Mouse (Mus musculus): Measurements from ENCODE around the gene Cdiptos. TPM values are rescaled to one million over a fixed set of nuclear protein-coding genes. Genes with fewer than 3 reads are reported as not detected.

The Cdiptos gene
- polyA plus RNA-seq, 1 experiment from 2014 or later = 1.4 TPM

DNA sequence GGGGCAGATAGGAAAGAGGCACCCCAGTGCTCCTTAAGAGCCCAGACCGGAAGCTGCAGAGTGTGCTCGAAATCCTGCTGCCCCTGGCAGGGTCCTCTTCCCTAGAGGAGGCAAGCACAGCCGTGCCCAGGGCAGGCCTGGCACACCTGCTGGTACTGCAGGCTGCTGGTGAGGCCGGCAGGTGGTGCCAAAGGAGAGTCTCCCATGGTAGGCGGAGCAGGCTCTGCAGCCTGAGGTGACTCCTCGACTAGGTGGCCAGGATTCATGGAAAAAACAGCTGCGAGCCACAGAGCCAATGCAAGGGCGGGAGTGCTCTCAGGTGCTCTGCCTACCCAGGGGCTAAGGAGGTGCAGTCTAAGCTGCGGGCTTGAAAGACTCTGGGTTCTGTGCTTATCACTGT lies 10.4 kb upstream of the Cdiptos start:
- H3K27me3 ChIP-seq = no peaks in the 10 kb centered on the region
- no peaks in the 10 kb centered on the region for H3K9me3 ChIP-seq (replicated peaks)
- peak; percentile 66 for ATAC-seq (replicated peaks; ENCODE audit: low FRiP score)
- H3K4me3 ChIP-seq (replicated peaks) = no peak overlapping the region
- WGBS = 39% methylated on average over 9 of the region's 9 CpGs
- peaks cover 3% of the 10 kb centered on the region for H3K36me3 ChIP-seq
- H3K4me1 ChIP-seq = 0 out of 2 replicates have a peak, but pooled peaks cover 2% of the 10 kb centered on the region
- no peak overlapping the region for H3K27ac ChIP-seq
- no peak overlapping the region for H3K9ac ChIP-seq
- H3K4me2 ChIP-seq = no peak overlapping the region

DNA sequence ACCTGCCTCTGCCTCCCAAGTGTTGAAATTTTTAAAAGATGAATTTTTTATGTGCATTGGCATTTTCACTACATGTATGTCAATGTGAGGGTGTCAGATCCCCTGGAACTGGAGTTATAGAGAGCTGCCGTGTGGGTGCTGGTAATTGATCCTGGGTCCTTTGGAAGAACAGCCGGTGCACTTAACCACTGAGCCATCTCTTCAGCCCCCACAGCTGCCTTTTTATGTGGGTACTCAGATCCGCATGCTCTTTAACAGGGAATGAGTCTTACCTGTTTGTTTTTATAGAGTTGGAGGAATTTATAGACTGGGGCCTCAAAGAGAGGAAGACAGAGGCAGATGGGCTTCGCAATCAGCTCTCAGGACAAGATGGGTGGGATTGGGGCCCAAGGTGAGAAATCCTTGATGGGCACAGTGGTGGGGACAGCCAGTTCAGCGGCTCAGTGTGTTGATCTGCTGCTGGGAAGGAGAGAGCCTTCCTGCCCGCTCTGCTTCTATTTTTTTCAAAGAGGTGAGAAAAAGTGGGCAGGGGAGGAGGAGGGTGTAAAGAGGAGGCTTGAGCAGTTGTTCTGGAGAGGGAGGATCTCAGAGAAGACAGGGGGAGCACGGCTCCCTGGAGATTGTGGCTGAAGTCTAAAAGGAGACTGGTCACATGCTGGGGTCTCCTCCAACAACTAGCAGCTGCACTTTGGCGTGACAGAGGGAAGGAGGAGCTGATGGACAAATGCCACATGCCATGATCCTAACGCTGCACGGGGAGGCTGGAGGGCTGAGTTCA lies 9.0 kb upstream of the Cdiptos start:
- Histone ChIP-seq H3K4me2 (no peak overlapping the region), H3K4me3 (replicated peaks) (no peak overlapping the region), H3K9ac (no peak overlapping the region), H3K4me1 (0 out of 2 replicates have a peak, but pooled peaks cover 2% of the 10 kb centered on the region), H3K27ac (no peak overlapping the region), H3K36me3 (peaks cover 17% of the 10 kb centered on the region), H3K9me3 (replicated peaks) (no peaks in the 10 kb centered on the region), H3K27me3 (no peaks in the 10 kb centered on the region)
- no peak for ATAC-seq (replicated peaks; ENCODE audit: low FRiP score)
- WGBS = 22% methylated on average over 10 of the region's 10 CpGs

DNA sequence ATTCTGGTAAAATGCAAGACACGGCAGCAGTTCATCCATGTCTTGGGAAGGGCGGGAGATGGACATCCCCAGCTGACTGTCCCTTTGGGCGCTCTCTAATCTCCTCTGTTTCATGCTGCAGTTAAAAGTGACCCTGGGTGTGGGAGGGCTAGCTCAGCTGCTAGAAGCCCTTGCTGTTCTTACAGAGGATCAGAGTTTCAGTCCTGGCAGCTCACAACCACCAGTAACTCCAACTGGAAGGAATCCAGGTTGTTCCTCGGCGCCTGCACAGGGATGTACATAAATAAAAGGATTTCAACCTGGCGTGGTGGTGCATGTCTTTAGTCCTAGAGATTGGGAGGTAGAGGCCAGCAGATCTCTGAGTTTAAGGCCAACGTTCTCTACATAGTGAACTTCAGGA lies 7.2 kb upstream of the Cdiptos start:
- no peak overlapping the region for H3K9ac ChIP-seq
- no peak for ATAC-seq (replicated peaks; ENCODE audit: low FRiP score)
- peaks cover 7% of the 10 kb centered on the region; the same call in 1 of the 2 replicates for H3K4me1 ChIP-seq
- H3K36me3 ChIP-seq = peaks cover 34% of the 10 kb centered on the region
- no peak overlapping the region for H3K4me2 ChIP-seq
- no peaks in the 10 kb centered on the region for H3K9me3 ChIP-seq (replicated peaks)
- H3K4me3 ChIP-seq (replicated peaks) = no peak overlapping the region
- WGBS = 70% methylated on average over 7 of the region's 7 CpGs
- H3K27ac ChIP-seq = no peak overlapping the region
- no peaks in the 10 kb centered on the region for H3K27me3 ChIP-seq

DNA sequence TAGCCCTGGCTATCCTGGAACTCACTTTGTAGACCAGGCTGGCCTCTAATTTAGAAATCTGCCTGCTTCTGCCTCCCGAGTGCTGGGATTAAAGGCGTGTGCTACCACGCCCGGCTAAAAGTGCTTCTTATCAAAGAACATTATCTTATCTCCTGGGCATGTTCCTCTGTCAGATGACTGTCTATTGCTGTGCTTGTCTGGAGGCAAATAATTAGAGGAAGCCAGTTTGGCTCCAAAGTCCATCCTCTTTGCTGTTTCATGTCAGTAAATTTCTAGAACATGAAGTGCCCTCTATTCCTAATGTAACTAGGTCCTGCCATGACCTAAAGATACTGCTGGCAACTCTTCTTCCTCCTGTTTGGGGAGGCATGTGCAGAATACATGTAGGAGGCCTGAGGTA lies 6.2 kb upstream of the Cdiptos start:
- H3K27me3 ChIP-seq = no peaks in the 10 kb centered on the region
- H3K4me1 ChIP-seq = peaks cover 17% of the 10 kb centered on the region
- H3K4me2 ChIP-seq = no peak overlapping the region
- peaks cover 38% of the 10 kb centered on the region for H3K36me3 ChIP-seq
- no peak overlapping the region for H3K4me3 ChIP-seq (replicated peaks)
- 83% methylated on average over 4 of the region's 4 CpGs for WGBS
- H3K9ac ChIP-seq = no peak overlapping the region
- no peak overlapping the region for H3K27ac ChIP-seq
- no peaks in the 10 kb centered on the region for H3K9me3 ChIP-seq (replicated peaks)
- no peak for ATAC-seq (replicated peaks; ENCODE audit: low FRiP score)

DNA sequence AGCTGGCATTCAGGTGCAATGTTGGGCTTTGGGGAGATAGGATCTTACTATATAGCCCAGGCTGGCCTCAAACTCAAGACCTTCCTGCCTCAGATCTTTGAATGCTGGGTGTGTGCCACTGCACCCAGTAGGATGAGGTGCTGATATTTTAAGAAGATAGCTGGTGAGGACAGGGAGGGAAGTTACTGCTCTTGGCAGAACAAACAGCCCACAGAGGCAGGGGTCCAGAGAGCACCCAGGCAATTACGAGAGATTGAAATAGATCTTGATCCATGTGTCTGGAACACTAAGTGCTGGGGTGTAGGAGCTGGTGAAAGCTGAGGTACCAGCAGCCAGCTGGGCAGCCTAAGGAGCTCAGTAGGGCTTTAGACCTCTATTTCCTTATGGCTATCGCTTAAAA lies 5.7 kb upstream of the Cdiptos start:
- H3K4me3 ChIP-seq (replicated peaks) = no peak overlapping the region
- 84% methylated on average over 2 of the region's 2 CpGs for WGBS
- peaks cover 21% of the 10 kb centered on the region for H3K4me1 ChIP-seq
- H3K36me3 ChIP-seq = peaks cover 38% of the 10 kb centered on the region
- H3K27me3 ChIP-seq = no peaks in the 10 kb centered on the region
- H3K27ac ChIP-seq = no peak overlapping the region
- H3K9me3 ChIP-seq (replicated peaks) = no peaks in the 10 kb centered on the region
- no peak for ATAC-seq (replicated peaks; ENCODE audit: low FRiP score)
- H3K4me2 ChIP-seq = no peak overlapping the region
- no peak overlapping the region for H3K9ac ChIP-seq

DNA sequence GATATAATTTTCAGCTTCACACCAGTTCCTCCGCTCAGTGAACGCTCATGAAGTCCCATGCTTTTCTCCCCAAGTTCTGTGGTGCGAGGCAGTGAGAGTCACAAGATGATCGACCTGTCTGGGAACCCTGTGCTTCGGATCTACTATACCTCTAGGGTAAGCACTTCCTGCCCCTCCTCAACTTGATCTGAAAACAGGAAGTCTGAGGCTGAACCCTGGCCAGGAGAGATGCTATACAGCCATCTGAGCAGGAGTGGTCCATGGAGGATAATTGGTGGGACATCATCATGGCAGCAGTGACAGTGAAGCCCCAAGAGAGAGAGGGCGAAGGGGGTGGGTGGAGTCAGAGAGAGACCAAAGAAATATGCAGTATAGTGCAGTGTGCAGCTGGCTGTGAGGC lies 2.9 kb upstream of the Cdiptos start:
- no peaks in the 10 kb centered on the region for H3K27me3 ChIP-seq
- no peak overlapping the region for H3K9ac ChIP-seq
- no peak overlapping the region for H3K27ac ChIP-seq
- 90% methylated on average over 6 of the region's 6 CpGs for WGBS
- no peak overlapping the region for H3K4me3 ChIP-seq (replicated peaks)
- ATAC-seq (replicated peaks; ENCODE audit: low FRiP score) = no peak
- no peak overlapping the region for H3K4me2 ChIP-seq
- H3K36me3 ChIP-seq = peaks cover 38% of the 10 kb centered on the region
- no peaks in the 10 kb centered on the region for H3K9me3 ChIP-seq (replicated peaks)
- peaks cover 25% of the 10 kb centered on the region for H3K4me1 ChIP-seq

DNA sequence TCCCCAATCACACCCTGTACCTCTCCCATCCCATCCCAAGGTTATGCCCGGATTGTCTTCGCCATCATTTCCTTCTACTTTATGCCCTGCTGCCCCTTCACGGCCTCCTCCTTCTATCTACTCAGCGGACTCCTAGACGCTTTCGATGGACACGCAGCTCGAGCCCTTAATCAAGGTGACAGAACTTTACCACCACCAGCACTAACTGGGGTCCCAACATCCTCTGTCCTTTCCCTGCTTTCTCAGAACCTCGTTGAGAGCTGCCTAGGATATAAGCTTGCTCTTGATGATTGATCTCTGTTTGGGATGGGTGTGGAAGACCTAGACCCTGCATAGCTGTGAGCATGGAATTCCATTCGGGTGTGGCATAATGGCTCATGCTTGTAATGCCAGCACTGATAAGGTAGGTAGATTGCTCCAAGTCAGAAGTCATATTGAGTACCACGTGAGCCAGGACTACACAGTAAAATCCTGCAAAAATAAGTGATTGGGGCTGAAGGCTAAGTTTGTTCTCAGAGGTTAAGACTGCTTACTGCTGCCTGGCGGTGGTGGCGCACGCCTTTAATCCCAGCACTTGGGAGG lies 1.1 kb upstream of the Cdiptos start:
- H3K27me3 ChIP-seq = no peaks in the 10 kb centered on the region
- 25% methylated on average over 14 of the region's 14 CpGs for WGBS
- H3K36me3 ChIP-seq = peaks cover 38% of the 10 kb centered on the region
- H3K4me1 ChIP-seq = peaks cover 25% of the 10 kb centered on the region
- peak overlapping the region; percentile 79 for H3K4me2 ChIP-seq
- H3K27ac ChIP-seq = peak overlapping the region; percentile 92
- H3K9ac ChIP-seq = peak overlapping the region; percentile 99
- 0 out of 2 replicates have a peak, but pooled peaks have one; percentile 1 for ATAC-seq (replicated peaks; ENCODE audit: low FRiP score)
- H3K4me3 ChIP-seq (replicated peaks) = peak overlapping the region; percentile 100
- H3K9me3 ChIP-seq (replicated peaks) = no peaks in the 10 kb centered on the region

DNA sequence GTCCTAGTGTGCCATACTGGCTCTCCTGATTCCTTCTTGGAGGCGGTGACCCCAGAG lies 177 bp downstream of the Cdiptos start, which contains the start of gene Cdipt:
Cdipt (plus strand) TSS at position 22 of the 57 bp plus-strand sequence.
- Histone ChIP-seq H3K4me2 (peak within 1 kb of the TSS; percentile 79), H3K9me3 (replicated peaks) (no peaks in the 10 kb centered on the region), H3K4me1 (peaks cover 25% of the 10 kb centered on the region), H3K27ac (peak within 1 kb of the TSS; percentile 92), H3K36me3 (peaks cover 29% of the 10 kb centered on the region), H3K27me3 (no peaks in the 10 kb centered on the region), H3K9ac (peak within 1 kb of the TSS; percentile 99), H3K4me3 (replicated peaks) (peak within 1 kb of the TSS; percentile 100)
- ATAC-seq (replicated peaks; ENCODE audit: low FRiP score) = no peak
- WGBS = 5% methylated on average over 1 of the region's 1 CpGs

DNA sequence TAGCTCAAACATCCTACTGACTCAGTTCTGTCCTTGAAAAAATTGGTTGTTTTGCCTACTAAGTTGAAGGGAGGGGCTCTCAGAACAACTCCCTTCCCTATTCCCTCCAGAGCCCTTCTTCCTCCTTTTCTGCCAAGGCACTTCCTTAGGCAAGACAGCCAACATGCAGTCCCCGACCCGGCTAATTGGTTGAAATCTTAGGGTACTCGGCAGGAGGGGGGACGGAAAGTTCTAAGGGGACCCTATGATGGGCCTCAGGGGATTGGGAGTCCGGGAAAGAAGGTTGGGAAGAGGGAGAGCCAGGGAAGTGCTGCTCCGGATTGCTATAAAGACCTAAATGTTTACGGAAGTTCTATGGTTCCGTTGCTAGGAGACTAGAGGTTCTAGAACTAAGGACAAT lies 405 bp downstream of the Cdiptos start:
- Histone ChIP-seq H3K4me2 (peak overlapping the region; percentile 79), H3K9me3 (replicated peaks) (no peaks in the 10 kb centered on the region), H3K4me1 (peaks cover 25% of the 10 kb centered on the region), H3K4me3 (replicated peaks) (peak overlapping the region; percentile 100), H3K36me3 (peaks cover 28% of the 10 kb centered on the region), H3K27ac (peak overlapping the region; percentile 92; the same call in 1 of the 2 replicates), H3K9ac (0 out of 2 replicates have a peak overlapping the region, but pooled peaks have one; percentile 99), H3K27me3 (no peaks in the 10 kb centered on the region)
- ATAC-seq (replicated peaks; ENCODE audit: low FRiP score) = no peak
- 8% methylated on average over 8 of the region's 8 CpGs for WGBS

DNA sequence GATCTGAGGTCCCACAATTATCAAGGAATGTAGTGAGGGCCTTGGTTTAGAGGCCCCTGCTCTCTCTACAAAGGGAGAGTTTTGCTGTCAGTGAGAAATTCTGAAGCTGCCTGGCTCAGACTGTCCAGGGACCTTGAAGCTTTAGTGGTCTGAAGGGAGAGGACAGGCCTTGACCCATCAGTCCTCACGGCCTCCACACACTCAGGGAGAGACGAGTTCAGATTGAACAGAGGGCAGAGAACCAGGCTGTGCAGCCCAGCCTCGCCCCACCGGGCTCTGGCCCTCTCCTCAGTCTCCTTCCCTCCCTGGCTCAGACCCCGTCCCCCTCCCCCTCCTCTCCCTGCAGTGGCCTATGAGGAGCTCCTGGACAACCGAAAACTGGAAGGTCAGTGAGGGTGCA lies 8.5 kb downstream of the Cdiptos start:
- 0 out of 2 replicates have a peak, but pooled peaks have one; percentile 15 for ATAC-seq (replicated peaks; ENCODE audit: low FRiP score)
- Histone ChIP-seq H3K4me2 (no peak overlapping the region), H3K4me1 (peaks cover 5% of the 10 kb centered on the region; the same call in 1 of the 2 replicates), H3K9me3 (replicated peaks) (no peaks in the 10 kb centered on the region), H3K4me3 (replicated peaks) (no peak overlapping the region), H3K9ac (no peak overlapping the region), H3K27me3 (peaks cover 22% of the 10 kb centered on the region), H3K27ac (no peak overlapping the region), H3K36me3 (no peaks in the 10 kb centered on the region)
- 66% methylated on average over 6 of the region's 6 CpGs for WGBS

DNA sequence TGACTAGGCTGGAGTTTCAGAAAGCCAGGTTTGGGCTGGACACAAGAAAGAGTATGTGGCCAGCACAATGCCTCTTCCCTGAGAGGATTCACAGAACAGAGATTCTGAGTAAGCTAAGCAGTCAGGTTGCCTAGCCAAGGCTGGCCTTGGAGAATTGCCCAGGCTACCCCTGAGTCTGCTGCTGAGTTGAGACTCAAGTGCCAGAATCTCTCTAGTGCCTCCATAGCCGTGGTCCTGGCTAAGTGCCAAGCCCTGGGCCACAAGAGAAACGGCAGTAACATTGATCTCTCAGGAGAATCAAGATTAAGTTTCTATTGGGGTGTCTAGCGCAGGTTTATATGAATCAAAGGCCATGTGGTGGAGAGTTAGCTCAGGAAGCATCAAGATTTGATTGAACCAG lies 10.3 kb downstream of the Cdiptos start:
- Histone ChIP-seq H3K27ac (no peak overlapping the region), H3K4me1 (peaks cover 5% of the 10 kb centered on the region; the same call in 1 of the 2 replicates), H3K9ac (no peak overlapping the region), H3K36me3 (no peaks in the 10 kb centered on the region), H3K4me3 (replicated peaks) (no peak overlapping the region), H3K9me3 (replicated peaks) (no peaks in the 10 kb centered on the region), H3K27me3 (peaks cover 28% of the 10 kb centered on the region), H3K4me2 (no peak overlapping the region)
- ATAC-seq (replicated peaks; ENCODE audit: low FRiP score) = no peak
- WGBS = 52% methylated on average over 3 of the region's 3 CpGs

DNA sequence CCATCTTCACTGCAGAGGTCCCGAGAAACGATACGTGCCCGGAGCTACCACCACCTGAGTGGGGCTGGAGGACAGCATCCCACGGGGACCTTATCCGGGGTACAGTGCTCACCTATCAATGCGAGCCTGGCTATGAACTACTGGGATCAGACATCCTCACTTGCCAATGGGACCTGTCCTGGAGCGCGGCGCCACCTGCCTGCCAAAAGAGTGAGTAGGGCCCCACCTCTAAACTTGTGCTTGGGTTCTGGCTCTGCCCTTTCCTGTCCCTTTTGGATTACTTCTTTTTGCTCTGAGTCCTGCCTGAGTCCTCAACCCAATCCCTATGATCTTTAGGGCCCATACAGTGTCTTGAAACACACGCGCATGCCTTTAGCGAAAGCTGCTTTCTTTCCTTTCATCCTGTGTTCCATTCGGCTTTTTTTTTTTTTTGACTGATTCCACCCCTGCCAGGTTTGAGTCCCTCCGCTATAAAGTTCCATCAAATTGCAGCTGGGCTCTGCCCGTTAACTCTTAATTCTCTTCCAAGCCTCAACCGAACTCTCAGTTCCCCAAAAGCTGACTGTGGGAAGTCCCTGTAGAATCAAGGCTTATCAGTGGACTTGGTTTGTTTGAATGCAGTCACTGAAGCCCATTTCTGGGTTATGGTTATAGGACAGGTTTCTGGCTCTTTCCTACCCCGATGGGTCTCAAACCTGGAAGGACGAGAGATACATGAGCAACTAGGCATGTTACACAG lies 12.2 kb downstream of the Cdiptos start:
- Histone ChIP-seq H3K36me3 (no peaks in the 10 kb centered on the region), H3K4me3 (replicated peaks) (no peak overlapping the region), H3K4me1 (peaks cover 5% of the 10 kb centered on the region; the same call in 1 of the 2 replicates), H3K4me2 (peak overlapping the region; percentile 27), H3K27ac (no peak overlapping the region), H3K9ac (no peak overlapping the region), H3K27me3 (peaks cover 28% of the 10 kb centered on the region), H3K9me3 (replicated peaks) (no peaks in the 10 kb centered on the region)
- 25% methylated on average over 19 of the region's 19 CpGs for WGBS
- peak; percentile 66 for ATAC-seq (replicated peaks; ENCODE audit: low FRiP score)

All from kidney, embryonic 15.5 days (tissue).